Mouse (Mus musculus) embryonic facial prominence, embryonic 14.5 days (tissue): ENCODE results near the gene Gm20498. TPM values are rescaled to one million over a fixed set of nuclear protein-coding genes. Genes with fewer than 3 reads are reported as not detected.
A peak's percentile ranks its signal among the peaks of the same experiment; 100 is the strongest.

Experiments used
- ATAC-seq: fragments of 200-750 bp; cut with Nextera tagmentation; 2 replicates; pipeline ENCODE4 v1.8.0; 2017; ENCODE audit warnings: low read depth, moderate number of reproducible peaks, moderate TSS enrichment
- DNase-seq: peaks from one replicate; pipeline ENCODE4 v3.0.0-alpha.2; 2015; ENCODE audit warnings: low spot score
- H3K27ac ChIP-seq: fragments of 300-500 bp; sonication (generic); replicated peaks from 2 replicates; pipeline ENCODE4 v1.5.1; 2014; ENCODE audit warnings: low read depth, mild to moderate bottlenecking, low read length, moderate library complexity
- H3K27me3 ChIP-seq: fragments of 300-500 bp; sonication (generic); replicated peaks from 2 replicates; pipeline ENCODE4 v1.6.1; 2014; ENCODE audit warnings: low read length; ENCODE audit not compliant: control insufficient read depth, insufficient read depth
- H3K36me3 ChIP-seq: fragments of 300-500 bp; sonication (generic); 2 replicates; pipeline ENCODE4 v1.6.1; 2014; ENCODE audit warnings: low read length, mixed read lengths; ENCODE audit not compliant: control insufficient read depth, insufficient read depth
- H3K4me1 ChIP-seq: fragments of 300-500 bp; sonication (generic); 2 replicates; pipeline ENCODE4 v1.6.1; 2014; ENCODE audit warnings: antibody characterized with exemption, low read length; ENCODE audit not compliant: control insufficient read depth, insufficient read depth
- H3K4me2 ChIP-seq: fragments of 300-500 bp; sonication (generic); 2 replicates; pipeline ENCODE4 v1.6.1; 2014; ENCODE audit warnings: low read depth, mild to moderate bottlenecking, low read length, moderate library complexity, mixed read lengths
- H3K4me3 ChIP-seq: fragments of 300-500 bp; sonication (generic); 2 replicates; pipeline ENCODE4 v1.5.1; 2014; ENCODE audit warnings: low read depth, mild to moderate bottlenecking, low read length
- H3K9ac ChIP-seq: fragments of 300-500 bp; sonication (generic); 2 replicates; pipeline ENCODE4 v1.6.1; 2014; ENCODE audit warnings: low read depth, mild to moderate bottlenecking, low read length, moderate library complexity, mixed read lengths
- H3K9me3 ChIP-seq: fragments of 300-500 bp; sonication (generic); 2 replicates; pipeline ENCODE4 v1.6.1; 2016; ENCODE audit warnings: low read length; ENCODE audit not compliant: control insufficient read depth
- WGBS: fragments of 180-500 bp; shearing (Covaris S2); extraction: QIAGEN DNeasy Blood & Tissue Kit; methylation state at CpG from one replicate; pipeline ENCODE4 v1.1.7; 2014; 5-methylcytosine and 5-hydroxymethylcytosine counted together
- polyA plus RNA-seq: library from polyadenylated mRNA; unstranded; fragments of >200 nt; fragmentation: Nextera tagmentation; extraction: Ambion mirVana; gene quantifications from 2 replicates; pipeline ENCODE4 v1.2.1, GENCODE M21; 2014

Gene Gm20498
- polyA plus RNA-seq, 1 experiment from 2014 or later: 29.4 TPM

- Histone ChIP-seq H3K4me2 (no peak overlapping the region), H3K9ac (no peak overlapping the region), H3K4me3 (no peak overlapping the region), H3K9me3 (no peaks in the 10 kb centered on the region), H3K36me3 (no peaks in the 10 kb centered on the region), H3K27ac (no peak overlapping the region), H3K4me1 (0 out of 2 replicates have a peak, but pooled peaks cover 5% of the 10 kb centered on the region), H3K27me3 (no peaks in the 10 kb centered on the region)
- DNase-seq (no peak), ATAC-seq (no peak)
- WGBS: 87% methylated on average over 3 of the region's 3 CpGs
These were observed 207.7 kb downstream of the Gm20498 start for GRCm38 (mm10) chr12:81324991-81325390.

DNA sequence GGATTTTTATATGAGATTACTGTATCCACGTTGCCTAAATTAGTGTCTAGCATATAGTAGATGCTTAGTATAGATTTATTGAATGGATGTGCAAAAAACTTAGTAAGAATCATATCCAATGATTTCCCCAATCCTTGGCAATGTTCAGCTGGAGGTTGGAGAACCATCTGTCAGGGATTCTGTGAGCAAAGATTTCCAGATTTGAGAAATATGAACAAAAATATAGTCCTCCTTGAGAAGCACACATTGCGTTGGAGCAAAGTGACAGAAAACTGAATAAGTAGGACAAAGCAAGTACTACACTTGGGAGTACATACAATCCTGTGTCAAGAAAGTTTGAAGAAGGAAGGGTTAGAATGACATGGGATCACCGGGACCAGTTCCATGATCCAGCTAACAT, 208.6 kb downstream of the Gm20498 start:
- no peak overlapping the region for H3K27ac ChIP-seq
- no peak overlapping the region for H3K9ac ChIP-seq
- no peaks in the 10 kb centered on the region for H3K27me3 ChIP-seq
- no peak overlapping the region for H3K4me3 ChIP-seq
- no peaks in the 10 kb centered on the region for H3K9me3 ChIP-seq
- H3K36me3 ChIP-seq: no peaks in the 10 kb centered on the region
- ATAC-seq (no peak), DNase-seq (no peak)
- WGBS: 90% methylated on average over 3 of the region's 3 CpGs
- 0 out of 2 replicates have a peak, but pooled peaks cover 5% of the 10 kb centered on the region for H3K4me1 ChIP-seq
- no peak overlapping the region for H3K4me2 ChIP-seq

DNA sequence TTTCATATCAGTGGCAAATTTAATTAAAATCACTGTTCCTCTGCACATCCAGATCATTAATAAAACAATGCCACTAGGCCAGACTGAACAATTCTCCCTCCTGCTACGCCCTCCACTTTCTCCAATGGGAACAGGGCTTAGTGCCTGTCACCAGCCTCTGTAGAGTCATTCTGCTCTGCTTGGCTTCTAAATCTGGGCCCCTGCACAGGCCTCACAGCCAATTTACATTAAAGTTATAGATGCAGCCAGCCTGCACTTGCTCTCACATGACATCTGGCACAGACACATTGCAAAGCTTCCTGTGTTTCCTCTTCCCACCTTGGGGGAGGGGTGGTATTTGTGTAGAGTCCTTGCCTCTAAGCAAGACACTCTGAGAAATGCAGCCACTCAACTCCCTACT, 211.7 kb downstream of the Gm20498 start:
- no peak overlapping the region for H3K9ac ChIP-seq
- no peak overlapping the region for H3K27ac ChIP-seq
- 76% methylated on average over 1 of the region's 1 CpGs for WGBS
- no peak overlapping the region for H3K4me3 ChIP-seq
- DNase-seq (peak; percentile 68), ATAC-seq (peak; percentile 60; the same call in 1 of the 2 replicates)
- 0 out of 2 replicates have a peak, but pooled peaks cover 5% of the 10 kb centered on the region for H3K4me1 ChIP-seq
- H3K4me2 ChIP-seq: no peak overlapping the region
- H3K9me3 ChIP-seq: no peaks in the 10 kb centered on the region
- H3K36me3 ChIP-seq: no peaks in the 10 kb centered on the region
- no peaks in the 10 kb centered on the region for H3K27me3 ChIP-seq

- ATAC-seq: no peak
- 23% methylated on average over 2 of the region's 2 CpGs for WGBS
These were observed 214.9 kb downstream of the Gm20498 start for GRCm38 (mm10) chr12:81317811-81318210.

DNA sequence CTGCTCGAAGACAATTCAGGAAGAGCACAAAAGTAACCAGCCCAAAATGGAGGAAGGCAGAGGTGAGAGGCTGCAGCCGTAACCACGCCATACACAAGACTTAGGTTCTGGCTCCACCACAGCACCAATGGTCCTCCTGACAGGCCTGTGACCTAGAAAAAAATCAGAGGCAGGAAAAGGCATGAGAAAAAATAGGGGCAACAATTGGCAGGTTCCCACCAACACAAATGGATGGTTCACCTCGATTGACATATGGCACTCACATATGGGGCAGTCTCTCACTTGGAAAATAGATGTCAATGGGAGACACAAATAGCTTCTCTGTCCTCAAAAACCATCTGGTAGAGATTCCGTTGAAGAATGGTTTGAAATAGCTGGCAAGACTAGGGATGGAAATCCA, 216.8 kb downstream of the Gm20498 start:
- Histone ChIP-seq H3K4me2 (no peak overlapping the region), H3K27ac (no peak overlapping the region), H3K27me3 (no peaks in the 10 kb centered on the region), H3K4me1 (0 out of 2 replicates have a peak, but pooled peaks cover 3% of the 10 kb centered on the region), H3K9me3 (no peaks in the 10 kb centered on the region), H3K4me3 (no peak overlapping the region), H3K9ac (no peak overlapping the region), H3K36me3 (no peaks in the 10 kb centered on the region)
- ATAC-seq (no peak), DNase-seq (no peak)
- WGBS: 89% methylated on average over 5 of the region's 5 CpGs

More at GRCm38 (mm10) chr12:81317811-81318210, 214.9 kb downstream of the Gm20498 start:
- no peak overlapping the region for H3K4me2 ChIP-seq
- no peak overlapping the region for H3K4me3 ChIP-seq
- H3K4me1 ChIP-seq: 0 out of 2 replicates have a peak, but pooled peaks cover 5% of the 10 kb centered on the region
- H3K36me3 ChIP-seq: no peaks in the 10 kb centered on the region
- DNase-seq: no peak
- no peak overlapping the region for H3K9ac ChIP-seq
- H3K9me3 ChIP-seq: no peaks in the 10 kb centered on the region
- no peak overlapping the region for H3K27ac ChIP-seq
- no peaks in the 10 kb centered on the region for H3K27me3 ChIP-seq

Other genes starting within 250 kb of the Gm20498 start
- gene Slc8a3, start 199.7 kb downstream of the Gm20498 start, polyA plus RNA-seq: 4.8 and 7.7 TPM in 2 replicates
- 0.25 and 0.35 TPM in 2 replicates for gene Gm4787, start 153.4 kb downstream of the Gm20498 start, polyA plus RNA-seq
- gene Adam4, start 111.0 kb downstream of the Gm20498 start, polyA plus RNA-seq: 0.41 and 0.45 TPM in 2 replicates
- gene Cox16, start 47.8 kb downstream of the Gm20498 start, polyA plus RNA-seq: 127 and 154 TPM in 2 replicates
- gene Synj2bp, start within 50 bp of the Gm20498 start, polyA plus RNA-seq: 29.1 and 30.8 TPM in 2 replicates
- gene Adam21, start 35.6 kb upstream of the Gm20498 start, polyA plus RNA-seq: 0.17 and 0.20 TPM in 2 replicates
- 64.7 and 67.7 TPM in 2 replicates for gene Med6, start 62.1 kb upstream of the Gm20498 start, polyA plus RNA-seq
- 3.4 and 5.3 TPM in 2 replicates for gene Ttc9, start 98.3 kb upstream of the Gm20498 start, polyA plus RNA-seq
- 1.1 and 1.5 TPM in 2 replicates for gene Map3k9, start 248.3 kb upstream of the Gm20498 start, polyA plus RNA-seq